Mouse (Mus musculus) gastrocnemius, postnatal 36 days (tissue): ENCODE data around the gene Sc5d. TPM values are rescaled to one million over a fixed set of nuclear protein-coding genes. Genes with fewer than 3 reads are reported as not detected.
A peak's percentile ranks its signal among the peaks of the same experiment; 100 is the strongest.

Experiments used
- DNase-seq, 2 experiments: peaks; one replicate each; pipeline ENCODE4 v3.0.0; 2022
- intact Hi-C: fragments of 180-260 bp; cut with DNase I; formaldehyde crosslinking; loops from one replicate; pipeline ENCODE4 v1.15.1; 2025
- total RNA-seq, 2 experiments: library from RNA; stranded (reverse); gene quantifications; 2 replicates each; pipeline ENCODE4 v1.2.3; 2021

The Sc5d gene
- total RNA-seq, 2 experiments from 2014 or later: 18.3 to 19.9 TPM

DNA sequence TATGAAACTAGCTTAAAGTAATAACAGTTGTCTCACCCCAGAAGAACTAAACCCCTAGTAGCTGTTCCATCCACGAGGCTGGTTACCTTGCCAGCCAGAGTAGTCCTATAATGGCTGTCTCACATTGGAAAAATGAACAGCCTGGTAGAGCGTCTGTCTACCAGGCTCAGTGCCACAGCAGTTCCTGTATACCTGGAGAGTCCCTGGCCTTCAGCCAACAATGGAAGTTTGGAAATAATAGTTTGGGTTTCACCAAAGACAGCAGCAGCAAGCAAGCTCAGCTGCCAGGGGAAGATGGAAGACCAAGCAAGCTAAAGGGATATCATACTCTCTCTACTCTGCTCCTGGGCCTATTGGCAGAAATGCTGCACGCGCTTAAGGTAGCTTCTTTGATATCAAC, 1.3 kb upstream of the Sc5d start:
- intact Hi-C loops: no loop called here
- DNase-seq: no peak

DNA sequence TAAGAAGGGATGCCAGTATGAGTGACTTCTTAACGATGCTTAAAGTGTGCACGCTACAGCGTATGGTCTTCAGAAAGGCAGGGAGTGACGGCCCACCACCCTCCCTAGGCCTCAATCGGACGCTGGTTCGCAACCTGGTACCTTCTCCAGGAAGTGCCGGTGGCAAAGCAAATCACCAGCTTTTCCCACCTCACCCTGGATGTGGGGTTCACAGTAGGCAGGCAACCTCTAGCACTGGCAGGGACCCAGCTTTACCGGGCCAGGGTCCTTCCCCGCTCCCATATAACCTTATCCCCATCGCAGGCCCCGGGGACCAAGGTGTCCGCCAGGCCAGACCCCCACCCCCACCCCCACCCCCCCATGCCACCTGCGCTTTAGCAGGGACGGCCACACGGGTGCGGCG, 346 bp downstream of the Sc5d start:
- intact Hi-C loops: no loop called here
- peak; percentile 14 to 18 for DNase-seq

DNA sequence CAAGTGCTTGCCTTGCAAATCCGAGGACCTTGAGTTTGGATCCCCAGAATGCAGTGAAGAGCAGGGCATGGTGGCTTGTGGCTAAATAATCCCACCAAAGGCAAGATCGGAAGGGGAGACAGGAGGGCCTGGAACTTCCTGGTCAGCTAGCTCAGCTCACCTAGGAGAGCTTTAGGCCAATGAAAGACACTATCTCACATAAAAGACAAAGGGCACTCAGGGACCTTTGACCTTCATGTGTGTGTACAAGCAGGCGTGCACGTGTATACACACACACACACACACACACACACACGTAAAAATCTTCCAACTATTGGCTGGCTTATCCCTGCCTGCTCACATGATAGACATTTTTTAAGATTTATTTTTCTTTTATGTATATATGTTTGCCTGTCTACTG, 3.6 kb downstream of the Sc5d start:
- intact Hi-C loops: no loop called here
- no peak for DNase-seq

DNA sequence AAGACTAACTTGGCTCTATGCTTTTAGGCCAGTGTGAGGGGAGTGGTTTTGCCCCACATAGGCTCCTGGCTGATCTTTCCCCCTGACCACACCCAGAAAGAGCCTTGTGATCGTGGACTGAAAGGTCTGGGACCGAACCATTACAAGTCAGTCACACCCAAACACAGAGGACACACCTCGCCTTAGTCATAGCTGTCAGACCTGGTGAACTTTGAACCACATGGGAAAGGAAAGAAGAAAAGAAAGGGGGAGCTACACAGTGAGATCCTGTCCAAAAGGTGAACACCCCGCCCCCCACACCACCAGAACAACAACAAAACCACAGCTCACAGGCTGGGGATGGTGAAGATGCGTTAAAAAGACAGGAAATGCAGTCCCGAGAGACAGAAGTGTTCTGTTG, 14.9 kb downstream of the Sc5d start:
- DNase-seq: no peak
- intact Hi-C loops: no loop called here

DNA sequence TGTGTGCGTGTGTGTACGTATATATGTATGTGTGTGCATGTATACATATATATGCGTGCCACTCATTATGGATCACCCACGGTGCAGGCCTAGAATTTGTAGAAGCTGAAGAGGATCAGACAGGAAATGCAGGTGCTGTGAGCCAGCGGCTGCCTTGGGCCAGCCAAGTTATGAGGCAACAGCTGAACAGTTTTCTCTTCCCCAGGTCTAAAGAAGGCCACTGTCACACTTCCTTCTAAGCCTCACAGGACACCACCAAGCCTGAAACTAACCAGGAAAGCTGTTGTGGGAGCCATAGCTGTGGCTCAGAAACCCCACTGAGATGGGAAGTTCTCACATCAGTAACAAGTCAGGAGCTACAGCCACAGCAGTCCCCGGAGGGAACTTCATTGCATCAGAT, 17.4 kb downstream of the Sc5d start:
- intact Hi-C loops: no loop called here
- DNase-seq: no peak

DNA sequence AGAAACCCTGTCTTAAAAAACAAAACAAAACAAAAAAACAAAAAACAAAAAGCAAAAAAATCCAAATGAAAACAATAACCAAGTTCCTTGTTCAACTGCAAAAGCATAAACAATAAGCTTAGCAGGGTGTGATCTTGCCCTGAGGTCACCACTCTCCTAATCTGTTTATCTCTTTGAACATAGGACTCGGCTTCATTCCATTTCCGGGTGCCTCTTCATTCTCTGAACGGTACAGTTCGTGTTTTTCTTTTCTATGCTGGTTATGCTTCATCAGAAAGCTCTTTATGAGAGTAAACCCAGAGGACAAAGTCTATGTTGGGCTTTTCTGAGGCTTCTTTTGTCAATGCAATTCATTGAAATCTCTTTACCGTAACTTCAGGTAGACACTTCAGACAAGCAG, 19.9 kb downstream of the Sc5d start:
- no peak for DNase-seq
- intact Hi-C loops: loop anchor here (5.0 kb wide), 1 partner anchor 122 kb away; the partner anchor contains the start of gene Sorl1

DNA sequence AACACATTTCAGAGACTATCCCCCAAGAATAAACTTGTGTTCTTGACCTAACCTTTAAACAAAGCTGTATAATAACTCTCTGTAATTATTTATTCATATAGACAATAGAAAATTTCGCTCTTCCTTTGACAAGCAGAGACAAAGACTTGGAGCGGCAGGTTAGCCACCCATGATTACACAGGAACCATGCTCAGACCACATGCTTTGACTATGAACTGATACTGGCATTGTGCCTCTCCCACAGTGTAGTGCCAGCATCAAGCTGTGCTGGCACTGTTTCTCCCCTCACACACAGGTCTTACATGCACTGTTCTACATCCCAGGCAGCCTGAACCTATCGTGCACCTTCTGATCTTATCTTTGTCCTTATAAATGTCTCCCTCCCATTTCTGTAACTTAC, 23.0 kb downstream of the Sc5d start:
- no peak for DNase-seq
- intact Hi-C loops: loop anchor here (2.0 to 5.0 kb wide), 2 partner anchors 119 to 240 kb away; partner anchors contain the start of gene Sorl1

DNA sequence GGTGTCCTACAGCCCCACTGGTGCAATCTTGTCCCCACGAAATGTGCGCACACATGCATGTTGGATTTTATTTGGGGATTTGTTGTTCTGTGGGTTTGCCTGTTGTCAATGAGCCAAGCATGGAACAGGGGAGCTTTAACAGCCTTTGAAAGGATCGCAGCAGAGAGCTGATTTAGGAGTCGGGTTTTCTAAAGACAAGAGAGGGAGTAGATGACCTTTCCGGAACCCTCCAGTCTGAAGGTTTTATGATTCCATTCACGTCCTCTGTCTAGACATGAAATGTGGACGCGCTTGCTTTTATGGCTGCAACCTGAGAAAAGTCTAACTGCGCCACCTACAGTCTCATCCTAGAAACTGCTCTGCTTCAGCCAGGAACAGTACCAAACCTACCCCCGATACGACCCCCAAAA, 23.5 kb downstream of the Sc5d start:
- peak in 1 of 2 experiments; percentile 44 for DNase-seq
- intact Hi-C loops: loop anchor here (2.0 to 5.0 kb wide), 2 partner anchors 118 to 240 kb away; partner anchors contain the start of gene Sorl1

DNA sequence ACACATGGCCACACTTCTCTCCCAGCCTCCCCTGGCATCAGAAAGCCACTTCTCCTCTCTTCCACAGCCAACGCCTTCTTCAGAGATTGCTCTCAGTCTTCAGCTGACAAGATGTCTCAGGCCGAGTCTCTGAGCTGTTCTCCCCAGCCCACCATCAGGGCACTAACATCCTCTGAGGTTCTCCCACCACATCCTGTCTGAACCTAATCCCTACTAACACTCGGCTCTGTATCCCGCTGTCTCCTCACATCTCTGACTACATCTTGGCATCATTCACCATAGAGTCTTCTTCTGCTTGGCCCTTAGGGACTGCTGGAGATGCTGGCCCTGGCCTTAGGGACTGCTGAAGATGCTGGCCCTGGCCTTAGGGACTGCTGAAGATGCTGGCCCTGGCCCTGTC, 25.2 kb downstream of the Sc5d start:
- intact Hi-C loops: loop anchor here (10.0 kb wide), 1 partner anchor 184 kb away; no protein-coding TSS in a partner anchor
- DNase-seq: no peak

DNA sequence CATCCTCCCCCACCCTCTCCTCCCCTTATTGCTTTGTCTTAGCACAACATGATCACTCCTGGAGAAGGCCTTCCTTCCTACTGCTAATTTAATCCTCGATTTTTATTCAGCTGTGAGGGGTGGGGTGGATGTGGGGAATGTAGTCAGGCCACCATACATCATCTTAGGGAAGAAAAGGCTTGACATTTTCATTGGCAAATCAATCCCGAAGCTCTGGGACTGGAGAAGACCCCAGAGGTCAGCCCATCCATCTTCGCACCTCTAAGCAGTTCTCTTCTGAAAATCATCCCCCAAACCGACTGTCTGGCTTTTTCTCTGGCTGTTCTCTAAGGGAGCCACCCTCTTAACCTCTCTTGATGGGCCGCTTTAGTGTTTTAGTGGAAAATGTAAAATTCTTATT, 32.9 kb downstream of the Sc5d start:
- intact Hi-C loops: loop anchor here (10.0 kb wide), 1 partner anchor 176 kb away; no protein-coding TSS in a partner anchor
- DNase-seq: no peak

DNA sequence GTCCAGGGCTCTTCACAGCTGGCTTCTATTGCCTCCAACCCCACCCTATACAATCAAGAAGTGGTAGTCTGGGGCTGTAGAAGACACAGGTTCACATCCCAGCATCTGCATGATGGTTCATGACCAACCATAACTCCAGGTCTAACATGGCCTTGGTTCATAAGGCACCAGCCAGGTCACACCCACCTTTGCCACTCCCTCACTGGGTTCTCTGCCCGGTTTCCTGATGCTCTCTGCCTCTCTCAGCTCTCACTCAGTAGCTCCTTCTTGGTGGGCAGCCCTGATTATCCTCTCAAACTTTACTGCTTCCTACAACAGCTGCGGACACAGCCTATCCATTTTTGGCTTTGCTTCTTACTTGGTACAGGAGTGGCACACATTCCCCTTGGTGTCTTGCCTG, 33.7 kb downstream of the Sc5d start:
- no peak for DNase-seq

DNA sequence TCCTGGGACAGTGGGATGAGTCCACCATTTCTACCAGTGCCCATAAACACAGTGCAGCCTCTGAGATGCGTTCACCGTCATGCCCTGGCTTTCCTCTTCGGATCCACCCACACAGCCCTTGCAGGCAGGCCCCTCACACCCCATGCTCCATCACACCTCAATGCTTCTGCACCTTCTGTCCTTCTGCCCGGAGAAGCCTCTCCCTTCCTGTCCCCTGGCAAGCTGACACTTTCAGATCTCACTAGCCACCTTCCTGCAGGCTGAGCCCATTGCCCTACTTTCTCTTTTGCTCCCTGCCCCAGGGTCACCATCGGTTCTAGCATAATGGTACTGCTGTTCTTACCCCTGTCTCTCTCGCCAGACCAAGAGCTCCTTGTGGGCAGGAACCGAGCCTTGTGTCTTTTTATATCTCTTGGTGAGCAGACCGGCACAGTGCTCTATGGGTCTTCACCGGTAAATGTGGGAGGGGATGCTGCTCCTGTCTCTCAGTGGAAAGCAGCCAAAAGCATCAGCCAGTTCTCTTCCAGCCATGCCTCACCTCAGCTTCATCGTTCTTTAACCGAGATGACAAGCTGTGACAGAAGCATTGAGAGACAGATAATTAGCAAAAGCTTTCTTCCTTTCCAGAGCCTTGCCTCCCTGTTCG, 34.5 kb downstream of the Sc5d start:
- intact Hi-C loops: loop anchor here (10.0 kb wide), 1 partner anchor 175 kb away; no protein-coding TSS in a partner anchor
- DNase-seq: no peak

More for the DNA sequence above, 33.7 kb downstream of the Sc5d start:
- intact Hi-C loops: loop anchor here (10.0 kb wide), 1 partner anchor 176 kb away; no protein-coding TSS in a partner anchor

DNA sequence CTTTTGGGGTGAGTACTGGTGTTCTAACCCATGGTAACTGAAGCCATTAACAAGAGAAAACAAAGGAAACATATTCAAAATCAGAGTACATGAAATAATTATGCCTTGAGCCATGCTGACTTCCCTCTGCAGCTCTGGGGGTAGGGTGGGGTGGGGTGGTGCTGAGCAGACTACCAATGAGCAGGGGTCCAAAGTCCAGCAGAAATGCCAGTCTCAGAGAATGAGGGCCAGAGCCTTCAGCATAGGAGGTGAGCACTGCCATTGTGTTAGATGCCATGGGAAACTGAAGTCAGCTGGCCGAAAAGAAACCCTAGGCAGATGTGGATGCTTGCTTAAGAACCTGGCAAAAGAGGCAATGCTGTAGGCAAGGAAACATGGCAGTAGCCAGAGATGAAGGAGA, 36.3 kb downstream of the Sc5d start:
- no peak for DNase-seq
- intact Hi-C loops: no loop called here

DNA sequence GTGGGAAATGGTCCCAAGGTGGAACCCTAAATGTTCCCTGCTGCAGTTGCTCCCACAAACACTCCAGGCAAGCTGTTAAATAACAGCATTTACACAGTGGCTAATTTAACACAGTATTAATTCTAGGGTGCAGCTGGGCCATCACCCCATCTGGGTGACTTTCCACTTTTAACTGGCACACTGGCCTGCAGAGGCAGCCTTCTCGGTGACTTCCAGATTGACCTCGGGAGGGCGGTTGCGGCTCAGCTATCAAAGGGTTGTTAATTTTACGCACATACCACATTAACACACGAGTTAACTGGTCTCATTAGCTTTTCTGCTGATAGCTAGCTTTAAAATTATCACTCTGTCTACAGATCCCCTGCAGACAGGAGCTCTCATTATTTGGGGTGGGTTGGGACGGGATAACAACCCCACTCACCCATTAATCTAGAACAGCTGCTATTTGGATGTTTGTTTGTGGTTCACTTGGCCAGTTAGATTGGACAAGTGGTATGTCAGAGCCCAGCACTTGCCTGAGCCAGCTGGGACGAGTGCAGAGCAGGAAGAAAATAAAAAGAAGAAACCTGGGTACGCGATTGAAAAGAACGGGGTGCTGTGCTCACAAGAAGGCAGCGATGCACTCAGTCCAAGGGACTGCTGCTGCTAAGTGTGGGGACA, 44.9 kb downstream of the Sc5d start:
- no peak for DNase-seq
- intact Hi-C loops: no loop called here

DNA sequence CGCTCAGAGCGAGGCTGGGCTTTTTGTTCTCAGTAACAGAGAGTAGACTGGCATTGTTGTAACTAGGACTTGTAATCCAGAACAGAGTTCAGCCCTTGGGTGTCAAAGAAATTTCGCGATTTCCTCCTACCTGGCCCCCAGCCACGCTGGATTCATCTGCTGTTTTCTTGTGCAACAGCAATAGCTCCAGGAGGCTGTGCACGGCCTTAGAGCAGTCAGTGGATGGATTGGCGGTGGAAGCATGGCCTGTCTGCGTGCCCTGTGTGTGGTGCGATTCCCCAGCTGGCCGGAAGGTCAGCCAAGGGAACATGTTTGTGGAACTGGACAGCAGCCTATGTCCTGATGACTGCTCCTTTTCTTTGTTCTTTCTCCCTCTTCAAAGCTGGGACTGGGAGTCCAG, 46.4 kb downstream of the Sc5d start:
- intact Hi-C loops: no loop called here
- peak; percentile 77 to 84 for DNase-seq

DNA sequence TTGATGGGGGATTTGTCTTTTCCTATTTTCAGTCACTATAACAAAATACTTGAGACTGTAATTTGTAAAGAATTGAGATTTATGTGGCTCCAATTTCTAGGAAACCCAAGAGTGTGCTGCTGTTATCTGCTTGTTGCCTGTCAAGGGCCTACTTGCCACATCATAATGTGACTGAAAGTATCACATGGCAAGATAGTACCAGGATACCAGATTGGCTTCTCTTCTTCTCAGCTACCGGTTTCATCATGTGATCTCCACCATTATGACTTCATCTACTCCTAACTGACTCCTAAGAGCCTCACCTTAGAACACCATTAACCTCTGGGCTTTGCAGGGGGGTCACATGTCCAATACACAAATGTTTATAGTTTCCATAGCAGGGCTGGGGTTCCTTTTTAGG, 49.9 kb downstream of the Sc5d start:
- intact Hi-C loops: no loop called here
- DNase-seq: no peak

DNA sequence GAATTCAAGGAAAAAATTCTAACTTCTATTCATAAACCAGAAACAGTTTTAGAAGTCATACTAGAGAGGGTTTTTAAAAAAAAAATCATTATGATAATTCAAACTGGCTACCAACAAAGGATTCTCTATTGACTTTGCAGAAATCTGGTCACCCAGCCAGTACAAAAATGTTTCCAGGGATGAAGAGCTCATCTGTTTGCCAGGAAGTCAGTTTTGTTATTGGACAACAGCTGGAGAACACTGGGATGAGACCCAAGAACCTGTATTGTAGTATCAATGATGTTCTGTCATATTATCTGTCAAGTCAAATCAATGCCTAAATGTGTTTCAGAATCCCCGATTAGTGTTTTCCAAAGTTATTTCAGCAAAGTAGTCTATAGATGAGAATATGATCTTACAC, 50.9 kb downstream of the Sc5d start:
- intact Hi-C loops: no loop called here
- DNase-seq: peak in 1 of 2 experiments; percentile 7

DNA sequence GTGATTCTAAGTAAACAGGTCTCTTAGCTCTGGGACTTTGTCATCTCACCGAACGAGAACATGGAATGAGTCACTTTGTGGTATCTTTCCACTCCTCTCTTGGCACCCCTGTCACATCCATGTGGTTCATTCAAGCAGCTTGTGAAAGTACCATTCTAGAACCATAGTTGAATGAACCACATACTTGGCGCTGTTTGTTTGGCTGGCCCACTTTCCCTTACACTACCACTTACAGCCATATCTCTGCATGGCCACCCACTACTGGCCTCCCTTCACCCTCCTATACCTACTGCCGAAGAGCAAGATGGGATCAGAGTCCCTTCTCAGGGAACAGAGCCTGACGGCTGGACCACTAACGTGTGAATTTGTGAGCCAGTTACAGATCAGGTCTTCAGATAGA, 54.4 kb downstream of the Sc5d start:
- intact Hi-C loops: loop anchor here (2.0 to 5.0 kb wide), 2 partner anchors 85 to 157 kb away; partner anchors contain the start of gene Sorl1
- no peak for DNase-seq

DNA sequence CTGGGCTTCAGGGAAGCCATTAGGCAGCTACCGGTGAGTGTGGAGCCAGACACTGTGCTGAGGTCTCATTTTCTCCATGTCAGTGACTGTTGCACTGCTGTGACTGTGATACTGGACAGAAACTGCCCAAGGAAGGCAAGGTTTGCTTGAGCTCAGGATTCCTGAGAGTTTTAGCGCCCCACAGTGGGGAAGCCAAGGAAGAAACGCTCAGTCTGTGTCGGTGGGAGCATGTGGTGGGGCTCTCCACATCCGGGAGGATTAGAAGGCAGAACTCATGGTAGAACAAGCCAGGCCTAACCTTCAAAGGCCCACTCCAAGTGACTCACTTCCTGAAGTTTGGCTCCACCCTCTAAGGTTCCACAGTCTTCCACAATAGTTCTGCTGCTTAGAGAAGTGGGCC, 55.6 kb downstream of the Sc5d start:
- intact Hi-C loops: loop anchor here (2.0 to 5.0 kb wide), 2 partner anchors 84 to 156 kb away; partner anchors contain the start of gene Sorl1
- no peak for DNase-seq

DNA sequence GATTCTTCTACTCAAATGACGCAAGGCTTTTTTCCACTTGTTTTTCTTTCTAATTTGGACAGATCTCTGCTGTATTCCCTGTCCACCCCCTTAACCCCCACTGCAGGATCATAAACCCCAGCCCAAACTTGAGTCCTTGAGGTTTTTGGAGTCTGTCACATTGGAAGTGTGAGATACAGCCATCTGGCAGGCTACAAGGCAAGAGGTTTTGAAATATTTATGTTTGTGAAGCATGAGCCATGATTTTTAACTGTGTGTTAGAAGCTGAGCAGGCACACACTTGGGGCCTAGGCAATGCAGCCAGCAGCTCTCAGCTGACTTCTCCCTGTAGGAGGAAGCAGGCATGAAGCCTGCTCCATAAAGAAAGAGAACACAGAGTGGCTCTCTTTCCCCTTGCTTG, 57.3 kb downstream of the Sc5d start:
- intact Hi-C loops: loop anchor here (5.0 kb wide), 1 partner anchor 154 kb away; no protein-coding TSS in a partner anchor

DNA sequence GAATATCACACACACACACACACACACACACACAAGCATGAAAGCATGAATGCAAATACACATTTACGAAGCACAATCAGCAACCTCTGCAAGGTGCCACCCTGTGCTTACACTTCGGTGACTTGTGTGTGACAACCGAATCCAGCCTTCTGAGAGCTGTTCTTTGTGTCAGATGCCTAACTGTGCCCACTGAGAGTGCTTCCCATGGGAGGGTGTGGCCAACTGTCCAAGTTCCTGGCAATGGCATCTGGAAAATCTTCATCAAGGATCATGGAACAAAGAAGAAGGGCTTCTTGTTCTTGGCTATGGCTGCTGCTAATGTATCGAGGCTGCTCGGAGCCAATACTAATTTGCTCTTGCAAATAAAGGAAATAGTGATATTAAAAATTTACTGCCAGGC, 61.8 kb downstream of the Sc5d start:
- intact Hi-C loops: no loop called here
- DNase-seq: no peak

More for the DNA sequence above, 57.3 kb downstream of the Sc5d start:
- DNase-seq: no peak
